ENCODE assay signal across 9 mouse cellular contexts in genomic region chr12:107927961-107928431, GRCm38 (mm10).
DNase-seq lines count a peak whose midpoint lies in the region; ATAC-seq and TF ChIP-seq lines count a peak whose summit lies in the region.
"Had no signal": no experiment of that assay in that cellular context is flagged by ENCODE, and none has a peak within 500 bp of the region (broad histone marks: within the 10 kb centered on the region; RNA-seq: fewer than 3 reads in every experiment).

No protein-coding gene starts in this region.

- H3K36me3 ChIP-seq in embryonic facial prominence, embryonic 13.5 days, result no peaks in the 10 kb centered on the region
- H3K36me3 ChIP-seq in kidney, embryonic 16.5 days (ENCODE audit: insufficient read depth, low read length), result no peaks in the 10 kb centered on the region
- no peaks in the 10 kb centered on the region for H3K36me3 ChIP-seq in neural tube, embryonic 15.5 days

- peak overlapping the region; percentile 31 for H3K4me3 ChIP-seq in layer of hippocampus, adult 2 months
- no peak overlapping the region for H3K4me3 ChIP-seq in embryonic facial prominence, embryonic 13.5 days
- H3K4me3 ChIP-seq in kidney, embryonic 16.5 days (ENCODE audit: low read length), result no peak overlapping the region
- peak overlapping the region; percentile 19 for H3K4me3 ChIP-seq in neural tube, embryonic 15.5 days (replicated peaks)

- H3K9ac ChIP-seq in embryonic facial prominence, embryonic 13.5 days, result peak overlapping the region; percentile 28; the same call in 1 of the 2 replicates
- H3K9ac ChIP-seq in kidney, embryonic 16.5 days (replicated peaks; ENCODE audit: low read length), result no peak overlapping the region; the same call in 1 of the 2 replicates
- peak overlapping the region; percentile 5; the same call in 1 of the 2 replicates for H3K9ac ChIP-seq in neural tube, embryonic 15.5 days (replicated peaks)

- H3K4me1 ChIP-seq in embryonic facial prominence, embryonic 13.5 days, result peaks cover 95% of the 10 kb centered on the region
- peaks cover 37% of the 10 kb centered on the region for H3K4me1 ChIP-seq in kidney, embryonic 16.5 days (ENCODE audit: insufficient read depth, low read length)
- H3K4me1 ChIP-seq in neural tube, embryonic 15.5 days, result peaks cover 76% of the 10 kb centered on the region

- no peak for ATAC-seq in embryonic facial prominence, embryonic 13.5 days (ENCODE audit: insufficient number of reproducible peaks, insufficient read depth, low FRiP score, low TSS enrichment, low read depth)
- ATAC-seq in kidney, embryonic 16.5 days (ENCODE audit: low FRiP score, low TSS enrichment), result peak; percentile 47
- ATAC-seq in neural tube, embryonic 15.5 days (ENCODE audit: low FRiP score), result peak; percentile 48
- ATAC-seq in megakaryocyte progenitor cell, adult 5-6 weeks (replicated peaks; ENCODE audit: poor library complexity), result no peak
- ATAC-seq: Patski had no signal

- H3K27ac ChIP-seq in layer of hippocampus, adult 2 months, result peak overlapping the region; percentile 78
- H3K27ac ChIP-seq in embryonic facial prominence, embryonic 13.5 days, result peak overlapping the region; percentile 51; the same call in 1 of the 2 replicates
- H3K27ac ChIP-seq in kidney, embryonic 16.5 days (ENCODE audit: low read length), result no peak overlapping the region
- H3K27ac ChIP-seq in neural tube, embryonic 15.5 days (replicated peaks), result peak overlapping the region; percentile 70

- H3K27me3 ChIP-seq in embryonic facial prominence, embryonic 13.5 days, result no peaks in the 10 kb centered on the region
- no peaks in the 10 kb centered on the region for H3K27me3 ChIP-seq in kidney, embryonic 16.5 days (ENCODE audit: insufficient read depth, low read length)
- 0 out of 2 replicates have a peak, but pooled peaks cover 3% of the 10 kb centered on the region for H3K27me3 ChIP-seq in neural tube, embryonic 15.5 days (replicated peaks)
- H3K27me3 ChIP-seq: Patski had no signal

- no peak for TF ChIP-seq CTCF in layer of hippocampus, adult 2 months (conservative IDR thresholded peaks at IDR 0.05)

- peak overlapping the region; percentile 35 for H3K4me2 ChIP-seq in embryonic facial prominence, embryonic 13.5 days
- peak overlapping the region; percentile 17; the same call in 1 of the 2 replicates for H3K4me2 ChIP-seq in kidney, embryonic 16.5 days (replicated peaks; ENCODE audit: low read depth, low read length)
- H3K4me2 ChIP-seq in neural tube, embryonic 15.5 days, result peak overlapping the region; percentile 56

- WGBS in embryonic facial prominence, embryonic 13.5 days, result 35% methylated on average over 10 of the region's 10 CpGs
- 55% methylated on average over 10 of the region's 10 CpGs for WGBS in kidney, embryonic 16.5 days
- WGBS in neural tube, embryonic 15.5 days, result 19% methylated on average over 10 of the region's 10 CpGs

- DNase-seq in layer of hippocampus, adult 2 months (ENCODE audit: low spot score in 2 of 2), result no peak
- no peak for DNase-seq in layer of hippocampus, adult 8-10 months (ENCODE audit: low spot score in 2 of 2)
- no peak for DNase-seq in gastrocnemius, postnatal 4 days (ENCODE audit: low spot score in 2 of 2)
- no peak for DNase-seq in layer of hippocampus, postnatal 14 days (ENCODE audit: low spot score in 2 of 2)

- no peaks in the 10 kb centered on the region for H3K9me3 ChIP-seq in embryonic facial prominence, embryonic 13.5 days
- no peaks in the 10 kb centered on the region for H3K9me3 ChIP-seq in kidney, embryonic 16.5 days (ENCODE audit: low read length)
- H3K9me3 ChIP-seq in neural tube, embryonic 15.5 days (replicated peaks), result no peaks in the 10 kb centered on the region

Comparison
In these comparisons a context has a peak if more than half of its experiments do, and no peak if none do; other contexts are left out.
1. H3K4me3 ChIP-seq: peak in layer of hippocampus, adult 2 months (single experiment) and neural tube, embryonic 15.5 days (single experiment); none in embryonic facial prominence, embryonic 13.5 days (single experiment) and kidney, embryonic 16.5 days (single experiment).
2. ATAC-seq: peak in kidney, embryonic 16.5 days (single experiment) and neural tube, embryonic 15.5 days (single experiment); none in embryonic facial prominence, embryonic 13.5 days (single experiment) and megakaryocyte progenitor cell, adult 5-6 weeks (single experiment).
3. Peak in every context shown above with its lines, with median percentiles within 50 percentile points of each other: H3K4me2 ChIP-seq.